27 mouse cellular contexts compared by ENCODE assay signal in genomic region chr7:35485126-35485525, GRCm38 (mm10). TPM values are rescaled to one million over a fixed set of nuclear protein-coding genes. Genes with fewer than 3 reads are reported as not detected.
A peak's percentile ranks its signal among the peaks of the same experiment; 100 is the strongest.
DNase-seq lines count a peak whose midpoint lies in the region; ATAC-seq lines count a peak whose summit lies in the region.
"Had no signal": no experiment of that assay in that cellular context is flagged by ENCODE, and none has a peak within 500 bp of the region (broad histone marks: within the 10 kb centered on the region; RNA-seq: fewer than 3 reads in every experiment).

No protein-coding gene starts in this region.

- DNase-seq in heart, adult 18-20 months = peak; percentile 7 to 15
- no peak for DNase-seq in heart, postnatal 36 days
- DNase-seq in heart, adult 11 months = no peak
- peak; percentile 14 for DNase-seq in heart, postnatal 4 days
- DNase-seq in spleen, postnatal 36 days (ENCODE audit: low spot score in 2 of 2) = no peak
- DNase-seq: adrenal gland, adult 8-10 months; adrenal gland, postnatal 25 days; cerebellum, adult 11-12 months; cerebellum, adult 9-10 months; cerebellum, postnatal 14 days; forebrain, postnatal 0 days; gastrocnemius, adult 2 months; gastrocnemius, postnatal 14 days; kidney, adult 11 months; kidney, adult 8-10 months had no signal

- H3K4me1 ChIP-seq in heart, embryonic 12.5 days (replicated peaks) = peaks cover 12% of the 10 kb centered on the region
- H3K4me1 ChIP-seq in heart, embryonic 16.5 days (ENCODE audit: control insufficient read depth, insufficient read depth, low read length) = peaks cover 13% of the 10 kb centered on the region
- H3K4me1 ChIP-seq: hindbrain, embryonic 10.5 days; hindbrain, embryonic 13.5 days; intestine, embryonic 15.5 days had no signal

- H3K4me2 ChIP-seq in heart, embryonic 12.5 days = 0 out of 2 replicates have a peak overlapping the region, but pooled peaks have one; percentile 20
- peak overlapping the region; percentile 10; the same call in 1 of the 2 replicates for H3K4me2 ChIP-seq in heart, embryonic 16.5 days (ENCODE audit: low read depth, low read length)
- H3K4me2 ChIP-seq: hindbrain, embryonic 13.5 days; intestine, embryonic 15.5 days had no signal

- ATAC-seq in heart, embryonic 12.5 days (ENCODE audit: insufficient number of reproducible peaks, low FRiP score) = no peak
- peak; percentile 83 for ATAC-seq in heart, embryonic 16.5 days (replicated peaks; ENCODE audit: extremely low read depth, insufficient read depth, low FRiP score)
- no peak for ATAC-seq in erythroblast, adult 5-6 weeks (replicated peaks; ENCODE audit: low FRiP score, poor library complexity, severe bottlenecking)
- ATAC-seq: activated CD4-positive, CD25-positive, alpha-beta regulatory T cell, adult 4 months; forebrain, embryonic 14.5 days; forebrain, postnatal 0 days; hindbrain, embryonic 16.5 days; intestine, embryonic 15.5 days had no signal

- H3K36me3 ChIP-seq in heart, embryonic 12.5 days = no peaks in the 10 kb centered on the region
- H3K36me3 ChIP-seq in heart, embryonic 16.5 days (ENCODE audit: control insufficient read depth, insufficient read depth) = no peaks in the 10 kb centered on the region
- H3K36me3 ChIP-seq: hindbrain, embryonic 10.5 days; hindbrain, embryonic 13.5 days; intestine, embryonic 15.5 days had no signal

- 26% methylated on average over 2 of the region's 2 CpGs for WGBS in heart, embryonic 12.5 days
- 24% methylated on average over 2 of the region's 2 CpGs for WGBS in heart, embryonic 16.5 days

- no peak overlapping the region for H3K4me3 ChIP-seq in heart, embryonic 12.5 days
- no peak overlapping the region for H3K4me3 ChIP-seq in heart, embryonic 16.5 days (ENCODE audit: low read length)
- H3K4me3 ChIP-seq: gastrocnemius, adult 2 months; hindbrain, embryonic 10.5 days; hindbrain, embryonic 13.5 days; intestine, embryonic 15.5 days had no signal

- H3K9ac ChIP-seq in heart, embryonic 12.5 days = no peak overlapping the region
- no peak overlapping the region for H3K9ac ChIP-seq in heart, embryonic 16.5 days (ENCODE audit: low read length)
- H3K9ac ChIP-seq: forebrain, postnatal 0 days; hindbrain, embryonic 13.5 days; intestine, embryonic 15.5 days had no signal

- H3K9me3 ChIP-seq in heart, embryonic 12.5 days (replicated peaks) = no peaks in the 10 kb centered on the region
- H3K9me3 ChIP-seq in heart, embryonic 16.5 days (replicated peaks; ENCODE audit: control insufficient read depth, low read length) = no peaks in the 10 kb centered on the region
- H3K9me3 ChIP-seq: hindbrain, embryonic 10.5 days; hindbrain, embryonic 13.5 days; intestine, embryonic 15.5 days had no signal

- H3K27ac ChIP-seq in heart, embryonic 12.5 days (ENCODE audit: poor library complexity, severe bottlenecking) = peak overlapping the region; percentile 10; the same call in 1 of the 2 replicates
- H3K27ac ChIP-seq in heart, embryonic 16.5 days (ENCODE audit: low read length) = peak overlapping the region; percentile 44
- H3K27ac ChIP-seq: gastrocnemius, adult 2 months; hindbrain, embryonic 10.5 days; hindbrain, embryonic 13.5 days; intestine, embryonic 15.5 days had no signal

- intact Hi-C loops in heart, postnatal 36 days (cut with DNase I) = no loop called here

- H3K27me3 ChIP-seq in heart, embryonic 12.5 days (replicated peaks) = no peaks in the 10 kb centered on the region
- H3K27me3 ChIP-seq in heart, embryonic 16.5 days (ENCODE audit: control insufficient read depth, insufficient read depth, low read length) = no peaks in the 10 kb centered on the region
- H3K27me3 ChIP-seq: hindbrain, embryonic 13.5 days; intestine, embryonic 15.5 days had no signal

RNA-seq across cellular contexts. Expression of gene Slc7a9, which starts 36.5 kb away (rescaled TPM):
- not detected for total RNA-seq in heart, adult 18-20 months (2021)
- total RNA-seq in heart, postnatal 36 days (2021) = not detected
- 0.59 and 0.73 TPM in 2 replicates for polyA plus RNA-seq in heart, embryonic 12.5 days (2016; fragmentation: Nextera tagmentation; extraction: Ambion mirVana)
- polyA plus RNA-seq in heart, embryonic 16.5 days (2015; fragmentation: Nextera tagmentation; extraction: Ambion mirVana) = 0.27 and 0.56 TPM in 2 replicates
- total RNA-seq in heart, postnatal 4 days (2021) = not detected
- not detected in 2 replicates for total RNA-seq in erythroblast, adult 5-6 weeks (2015; ENCODE audit: low replicate concordance)
- not detected in 2 replicates for total RNA-seq in erythroblast, adult 5-6 weeks (2017; ENCODE audit: low replicate concordance)
- total RNA-seq: adrenal gland, adult 8-10 months; adrenal gland, postnatal 25 days; forebrain, postnatal 0 days; gastrocnemius, adult 2 months; gastrocnemius, postnatal 14 days; gastrocnemius, postnatal 4 days had no signal
- polyA plus RNA-seq: activated CD4-positive, CD25-positive, alpha-beta regulatory T cell, adult 4 months; embryonic facial prominence, embryonic 11.5 days; forebrain, embryonic 14.5 days; hindbrain, embryonic 13.5 days had no signal

RNA-seq across cellular contexts. Expression of gene Tdrd12, which starts 52.4 kb away (rescaled TPM):
- total RNA-seq in heart, adult 18-20 months (2021) = under 1 TPM in 1 of 2 experiments, not detected in 1; 0.07 TPM
- not detected for total RNA-seq in heart, postnatal 36 days (2021)
- polyA plus RNA-seq in heart, embryonic 12.5 days (2016; fragmentation: Nextera tagmentation; extraction: Ambion mirVana) = 0.37 and 0.82 TPM in 2 replicates
- 1.5 and 1.7 TPM in 2 replicates for polyA plus RNA-seq in heart, embryonic 16.5 days (2015; fragmentation: Nextera tagmentation; extraction: Ambion mirVana)
- total RNA-seq in heart, postnatal 4 days (2021) = 1 to 10 TPM; 1.0 to 1.3 TPM
- total RNA-seq in erythroblast, adult 5-6 weeks (2015; ENCODE audit: low replicate concordance) = not detected in 2 replicates
- total RNA-seq in erythroblast, adult 5-6 weeks (2017; ENCODE audit: low replicate concordance) = 0.94 TPM in 1 of 2 replicates, not detected in the other
- total RNA-seq: gastrocnemius, adult 2 months; gastrocnemius, postnatal 14 days; gastrocnemius, postnatal 4 days had no signal
- polyA plus RNA-seq: activated CD4-positive, CD25-positive, alpha-beta regulatory T cell, adult 4 months; forebrain, embryonic 11.5 days; hindbrain, embryonic 10.5 days had no signal

Comparison
In these comparisons a context has a peak if more than half of its experiments do, and no peak if none do; other contexts are left out.
1. DNase-seq: peak in heart, adult 18-20 months (2 of 2) and heart, postnatal 4 days (single experiment); none in heart, postnatal 36 days (0 of 2), heart, adult 11 months (single experiment) and spleen, postnatal 36 days (0 of 2).